Mouse (Mus musculus) testis, postnatal 14 days (tissue): ENCODE measurements around the gene Cyb561d1.
A peak's percentile ranks its signal among the peaks of the same experiment; 100 is the strongest.

Source experiments
- DNase-seq: peaks from one replicate; pipeline ENCODE4 v3.0.0; 2021; ENCODE audit warnings: low spot score

The Cyb561d1 gene

GRCm38 (mm10) chr3:108167499-108167898, 33.5 kb downstream of the Cyb561d1 start:
- DNase-seq: no peak

DNA sequence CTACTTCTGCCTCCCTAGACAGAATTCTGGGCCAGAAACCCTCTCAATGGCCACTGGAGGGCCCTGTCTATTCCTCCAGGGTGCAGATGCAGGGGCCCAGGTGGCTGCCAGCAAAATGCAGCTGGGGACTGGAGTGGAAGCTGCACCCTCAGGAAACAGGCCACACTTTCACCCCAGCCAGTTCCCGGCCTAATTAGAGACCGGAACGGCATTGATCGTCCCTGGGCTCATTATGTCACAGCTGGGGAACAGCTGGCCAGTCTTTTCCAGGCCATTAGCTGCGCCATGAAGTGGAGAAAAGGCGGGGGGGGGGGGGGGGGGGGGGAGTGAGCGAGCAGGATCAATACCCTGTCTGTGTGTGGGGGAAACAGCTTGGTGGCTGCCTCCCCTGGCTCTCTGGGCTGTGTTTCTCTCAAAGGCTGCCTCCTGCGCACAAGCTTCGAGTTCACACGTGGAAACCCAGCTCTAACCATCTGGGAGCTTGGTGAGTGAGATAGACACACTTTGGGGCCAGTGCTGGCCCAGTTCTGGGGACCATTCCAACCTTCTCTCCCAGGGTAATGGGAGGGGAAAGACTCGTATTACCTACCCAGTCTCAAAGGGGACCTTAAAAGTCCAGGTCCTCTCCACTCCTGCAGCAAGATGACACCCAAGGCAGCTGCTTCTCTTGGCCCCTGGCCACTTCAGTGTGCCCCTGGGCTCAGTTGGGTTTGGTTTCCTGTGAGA, 34.4 kb downstream of the Cyb561d1 start:
- no peak for DNase-seq

DNA sequence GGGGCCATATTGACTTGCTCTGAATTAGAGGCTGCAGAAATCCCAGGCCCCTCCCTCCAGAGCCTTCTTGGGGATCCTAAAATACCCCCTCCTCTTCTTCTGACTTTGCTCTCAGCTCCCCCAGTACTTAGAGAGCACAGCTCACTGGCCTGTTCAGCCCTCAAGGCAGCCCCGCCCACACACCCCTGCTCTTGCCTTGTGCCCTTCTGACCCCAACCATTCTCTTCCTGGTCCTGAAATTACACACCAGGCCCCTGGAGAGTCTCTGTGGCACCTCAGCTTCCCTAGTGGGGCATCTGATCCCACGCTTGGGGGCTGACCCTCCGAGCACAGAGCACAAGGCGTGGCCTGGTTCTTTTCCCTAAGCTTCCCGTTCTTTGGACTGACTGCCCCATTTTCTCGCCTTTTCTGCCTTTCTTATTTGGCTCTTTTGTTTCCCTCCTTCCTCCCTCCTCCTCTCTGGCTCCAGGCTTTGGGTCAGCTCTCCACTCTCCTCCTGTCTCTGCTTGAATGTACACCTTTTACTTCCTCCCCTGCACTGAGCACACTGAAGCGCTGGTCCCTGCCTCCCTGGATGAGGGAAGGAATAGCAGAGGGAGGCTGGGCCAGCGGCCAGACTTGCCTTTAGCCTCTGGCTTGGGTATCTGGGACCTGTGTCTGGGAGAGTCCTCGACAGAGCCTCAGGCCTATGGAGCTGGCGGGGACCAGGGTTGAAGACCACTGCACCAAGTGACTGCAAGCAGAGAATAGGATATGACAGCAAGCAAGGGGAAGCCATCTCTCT, 35.3 kb downstream of the Cyb561d1 start:
- no peak for DNase-seq

- DNase-seq: peak; percentile 69
Observed at GRCm38 (mm10) chr3:108164807-108165206, 36.2 kb downstream of the Cyb561d1 start.

GRCm38 (mm10) chr3:108164091-108164490, 36.9 kb downstream of the Cyb561d1 start:
- no peak for DNase-seq

DNA sequence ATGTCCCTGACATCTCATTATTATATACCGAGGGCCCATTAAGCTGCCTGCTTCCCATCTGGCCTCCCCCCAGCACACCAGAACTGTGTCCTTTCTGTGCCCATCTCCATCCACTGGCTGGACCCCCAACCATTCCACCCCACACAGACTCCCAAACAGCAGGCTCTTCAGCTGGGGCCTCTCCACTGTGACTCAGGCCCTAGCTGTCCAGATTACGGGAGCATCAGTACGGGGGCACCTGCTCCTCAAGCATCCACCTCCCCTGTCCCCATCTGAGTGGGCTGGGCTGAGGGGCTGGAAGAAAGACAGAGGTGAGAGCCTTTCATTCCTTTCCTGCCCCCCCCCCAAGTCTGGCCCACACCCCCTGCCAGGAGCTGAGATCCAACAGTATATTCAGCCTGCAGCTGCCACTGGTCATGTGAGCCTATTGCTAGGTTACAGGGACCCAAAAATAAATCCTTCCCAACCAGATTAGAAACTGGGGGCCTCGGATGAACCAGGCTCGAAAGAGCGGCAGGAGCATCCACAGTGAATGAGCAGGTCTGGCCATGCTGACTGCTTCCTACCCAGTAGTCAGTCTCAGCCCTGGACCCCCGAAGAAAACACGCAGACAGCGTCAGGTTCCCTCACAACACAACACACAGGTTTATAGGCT, 42.5 kb downstream of the Cyb561d1 start:
- DNase-seq: no peak

- DNase-seq: no peak
Observed at GRCm38 (mm10) chr3:108154656-108155055, 46.4 kb downstream of the Cyb561d1 start, which contains the start of gene Gpr61. TSS of gene Gpr61 (minus strand) at chr3:108154882.

- no peak for DNase-seq
Observed at GRCm38 (mm10) chr3:108152290-108152689, 48.7 kb downstream of the Cyb561d1 start.

DNA sequence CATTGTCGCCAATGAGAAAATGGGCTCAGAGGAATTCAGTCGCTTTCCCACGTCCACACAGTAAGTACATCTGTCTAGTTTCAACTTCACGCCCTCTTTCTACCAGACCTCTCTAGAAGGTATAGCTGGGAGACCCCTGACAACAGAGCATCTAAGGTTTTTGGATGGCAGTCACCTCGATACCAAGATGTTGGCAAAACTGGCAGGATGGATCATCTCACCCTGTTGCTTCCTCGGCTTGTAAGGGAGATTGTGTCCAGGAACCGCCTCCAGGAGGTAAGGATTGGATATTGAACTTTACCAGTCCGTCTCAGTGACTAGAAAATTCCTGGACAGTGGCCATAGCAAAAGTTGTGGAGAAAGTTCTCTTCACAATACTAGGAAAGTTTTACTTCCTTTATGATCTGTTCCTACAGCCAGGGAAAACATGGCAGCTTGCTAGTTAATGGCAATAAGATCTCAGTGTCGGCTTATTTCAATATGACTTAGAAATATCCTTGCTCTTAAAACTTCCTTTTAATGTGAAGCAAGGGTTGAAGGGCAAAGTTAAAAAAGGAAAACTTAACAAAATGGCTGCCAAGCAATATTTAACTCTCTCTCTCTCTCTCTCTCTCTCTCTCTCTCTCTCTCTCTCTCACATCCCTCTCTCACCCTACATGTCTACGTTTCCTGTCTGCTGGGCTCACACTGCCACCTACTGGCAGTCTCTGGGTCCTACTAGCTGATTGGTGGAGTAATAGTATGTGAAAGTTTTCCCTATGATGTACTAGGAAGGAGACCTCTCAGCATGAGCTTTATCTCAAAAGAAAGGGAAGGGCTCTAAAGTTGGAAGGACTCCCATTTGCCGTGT, 53.4 kb downstream of the Cyb561d1 start:
- DNase-seq: peak; percentile 73

DNA sequence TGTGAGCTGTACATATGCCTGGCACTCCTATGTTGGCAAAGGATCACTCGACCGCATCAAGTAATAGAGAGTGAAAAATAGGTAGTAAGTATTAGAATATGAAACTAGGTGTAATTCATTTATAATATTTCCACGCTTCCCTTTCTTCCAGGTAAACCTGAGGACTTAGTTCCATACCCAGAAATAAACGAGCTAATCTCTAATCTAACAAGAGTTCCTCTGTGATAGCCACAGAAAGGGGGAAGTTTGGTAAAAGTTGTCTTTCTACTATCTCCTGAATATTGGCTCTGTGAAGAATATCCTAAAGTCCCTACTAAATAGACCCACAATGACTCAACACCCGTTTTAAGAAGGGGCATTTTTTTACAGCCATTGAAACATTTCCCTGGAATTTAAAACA, 54.3 kb downstream of the Cyb561d1 start:
- no peak for DNase-seq
